In genomic region chr5:121849478-121850349, GRCm38 (mm10) we compare ENCODE assay signal across 7 mouse cellular contexts. TPM values are rescaled to one million over a fixed set of nuclear protein-coding genes. Genes with fewer than 3 reads are reported as not detected.
DNase-seq lines count a peak whose midpoint lies in the region; ATAC-seq and TF ChIP-seq lines count a peak whose summit lies in the region.

No protein-coding gene starts in this region.

- no peaks in the 10 kb centered on the region for H3K9me3 ChIP-seq in E14TG2a.4 (ENCODE audit: low read length)
- H3K9me3 ChIP-seq in heart, embryonic 16.5 days (replicated peaks; ENCODE audit: control insufficient read depth, low read length) = no peaks in the 10 kb centered on the region
- H3K9me3 ChIP-seq in limb, embryonic 12.5 days = no peaks in the 10 kb centered on the region
- no peaks in the 10 kb centered on the region for H3K9me3 ChIP-seq in stomach, embryonic 14.5 days (ENCODE audit: control insufficient read depth, low read depth, low read length)

- peaks cover 20% of the 10 kb centered on the region for H3K36me3 ChIP-seq in E14TG2a.4 (ENCODE audit: insufficient read depth, low read length)
- H3K36me3 ChIP-seq in heart, embryonic 16.5 days (ENCODE audit: control insufficient read depth, insufficient read depth) = peaks cover 16% of the 10 kb centered on the region
- peaks cover 38% of the 10 kb centered on the region for H3K36me3 ChIP-seq in limb, embryonic 12.5 days
- peaks cover 22% of the 10 kb centered on the region for H3K36me3 ChIP-seq in stomach, embryonic 14.5 days (ENCODE audit: control insufficient read depth, insufficient read depth, low read length)

- TF ChIP-seq CTCF in E14TG2a.4 (conservative IDR thresholded peaks at IDR 0.05; ENCODE audit: low read length) = no peak

- no peak for ATAC-seq in heart, embryonic 16.5 days (replicated peaks; ENCODE audit: extremely low read depth, insufficient read depth, low FRiP score)
- ATAC-seq in limb, embryonic 12.5 days (ENCODE audit: insufficient number of reproducible peaks, insufficient read depth, low FRiP score, low TSS enrichment, low read depth) = no peak
- no peak for ATAC-seq in stomach, embryonic 14.5 days (ENCODE audit: insufficient number of reproducible peaks, insufficient read depth, low FRiP score, low read depth)

- WGBS in heart, embryonic 16.5 days = 41% methylated on average over 20 of the region's 20 CpGs
- 42% methylated on average over 20 of the region's 20 CpGs for WGBS in limb, embryonic 12.5 days
- WGBS in stomach, embryonic 14.5 days = 37% methylated on average over 20 of the region's 20 CpGs

- H3K4me3 ChIP-seq in E14TG2a.4 (replicated peaks; ENCODE audit: low read length) = peak overlapping the region; percentile 83
- H3K4me3 ChIP-seq in heart, embryonic 16.5 days (ENCODE audit: low read length) = peak overlapping the region; percentile 93
- peak overlapping the region; percentile 83 for H3K4me3 ChIP-seq in limb, embryonic 12.5 days (replicated peaks)
- H3K4me3 ChIP-seq in stomach, embryonic 14.5 days (ENCODE audit: low read depth, low read length) = peak overlapping the region; percentile 90

- peak overlapping the region; percentile 93 for H3K9ac ChIP-seq in heart, embryonic 16.5 days (ENCODE audit: low read length)
- H3K9ac ChIP-seq in limb, embryonic 12.5 days (replicated peaks) = peak overlapping the region; percentile 88
- peak overlapping the region; percentile 65 for H3K9ac ChIP-seq in stomach, embryonic 14.5 days (replicated peaks; ENCODE audit: low read depth, low read length)

- peak overlapping the region; percentile 51; the same call in 1 of the 2 replicates for H3K27ac ChIP-seq in heart, embryonic 16.5 days (ENCODE audit: low read length)
- H3K27ac ChIP-seq in limb, embryonic 12.5 days = no peak overlapping the region
- no peak overlapping the region for H3K27ac ChIP-seq in stomach, embryonic 14.5 days (ENCODE audit: low read length)

- H3K4me1 ChIP-seq in E14TG2a.4 (replicated peaks; ENCODE audit: low read depth, low read length) = peaks cover 71% of the 10 kb centered on the region
- peaks cover 39% of the 10 kb centered on the region for H3K4me1 ChIP-seq in heart, embryonic 16.5 days (ENCODE audit: control insufficient read depth, insufficient read depth, low read length)
- peaks cover 23% of the 10 kb centered on the region for H3K4me1 ChIP-seq in limb, embryonic 12.5 days (replicated peaks)
- H3K4me1 ChIP-seq in stomach, embryonic 14.5 days (ENCODE audit: control insufficient read depth, insufficient read depth, low read length) = peaks cover 23% of the 10 kb centered on the region

- DNase-seq in 416B (ENCODE audit: low read depth) = peak; percentile 23
- DNase-seq in thymus, postnatal 10 days (ENCODE audit: low spot score in 2 of 2) = no peak
- no peak for DNase-seq in layer of hippocampus, adult 8-10 months (ENCODE audit: low spot score in 2 of 2)

- H3K27me3 ChIP-seq in E14TG2a.4 (ENCODE audit: insufficient read depth, low read length) = peaks cover 47% of the 10 kb centered on the region
- no peaks in the 10 kb centered on the region for H3K27me3 ChIP-seq in heart, embryonic 16.5 days (ENCODE audit: control insufficient read depth, insufficient read depth, low read length)
- peaks cover 13% of the 10 kb centered on the region; the same call in 1 of the 2 replicates for H3K27me3 ChIP-seq in limb, embryonic 12.5 days
- no peaks in the 10 kb centered on the region for H3K27me3 ChIP-seq in stomach, embryonic 14.5 days (ENCODE audit: control insufficient read depth, insufficient read depth, low read length)

- H3K4me2 ChIP-seq in heart, embryonic 16.5 days (ENCODE audit: low read depth, low read length) = peak overlapping the region; percentile 91
- peak overlapping the region; percentile 72 for H3K4me2 ChIP-seq in limb, embryonic 12.5 days
- H3K4me2 ChIP-seq in stomach, embryonic 14.5 days (replicated peaks; ENCODE audit: low read depth, low read length) = peak overlapping the region; percentile 89

RNA-seq across cellular contexts. Expression of gene Pheta1, which starts 0.9 kb away (rescaled TPM):
- 15.3 and 19.4 TPM in 2 replicates for polyA plus RNA-seq in heart, embryonic 16.5 days (2015; fragmentation: Nextera tagmentation; extraction: Ambion mirVana)
- 52.8 and 54.6 TPM in 2 replicates for polyA plus RNA-seq in limb, embryonic 12.5 days (2016; fragmentation: Nextera tagmentation; extraction: Ambion mirVana)
- polyA plus RNA-seq in stomach, embryonic 14.5 days (2014; fragmentation: Nextera tagmentation; extraction: Ambion mirVana) = 17.6 and 17.8 TPM in 2 replicates
- total RNA-seq in layer of hippocampus, adult 8-10 months (2022) = 1 to 10 TPM; 8.7 to 9.8 (median 9.0) TPM

RNA-seq across cellular contexts. Expression of gene Sh2b3, which starts 12.3 kb away (rescaled TPM):
- polyA plus RNA-seq in heart, embryonic 16.5 days (2015; fragmentation: Nextera tagmentation; extraction: Ambion mirVana) = 12.0 and 13.3 TPM in 2 replicates
- polyA plus RNA-seq in limb, embryonic 12.5 days (2016; fragmentation: Nextera tagmentation; extraction: Ambion mirVana) = 12.7 and 13.1 TPM in 2 replicates
- 15.4 and 17.2 TPM in 2 replicates for polyA plus RNA-seq in stomach, embryonic 14.5 days (2014; fragmentation: Nextera tagmentation; extraction: Ambion mirVana)
- 10 to 100 TPM; 19.6 to 21.6 (median 20.4) TPM for total RNA-seq in layer of hippocampus, adult 8-10 months (2022)
